Mouse (Mus musculus) 416B (cell line): Measurements from ENCODE around the gene Cx3cr1.
A peak's percentile ranks its signal among the peaks of the same experiment; 100 is the strongest.

Source experiments
- DNase-seq: peaks from one replicate; pipeline ENCODE4 v3.0.0; 2011; ENCODE audit warnings: low read depth

The Cx3cr1 gene

GRCm38 (mm10) chr9:119939646-119940045 is 130.0 kb downstream of the Cx3cr1 start:
- DNase-seq, result no peak

GRCm38 (mm10) chr9:119938496-119938895 is 131.2 kb downstream of the Cx3cr1 start:
- peak; percentile 63 for DNase-seq

GRCm38 (mm10) chr9:119937005-119937773 is 132.5 kb downstream of the Cx3cr1 start, which contains the start of the genes Gorasp1 and Ttc21a:
Gene Gorasp1 (minus strand): TSS chr9:119937565.
Gene Ttc21a (plus strand): TSS chr9:119937606.
- DNase-seq, result peak; percentile 92

GRCm38 (mm10) chr9:119933675-119934074 is 136.0 kb downstream of the Cx3cr1 start:
- DNase-seq, result no peak

GRCm38 (mm10) chr9:119932358-119932757 is 137.3 kb downstream of the Cx3cr1 start:
- DNase-seq, result no peak

GRCm38 (mm10) chr9:119926497-119926896 is 143.2 kb downstream of the Cx3cr1 start:
- DNase-seq, result no peak

GRCm38 (mm10) chr9:119925729-119926128 is 143.9 kb downstream of the Cx3cr1 start:
- no peak for DNase-seq

GRCm38 (mm10) chr9:119925120-119925657 is 144.5 kb downstream of the Cx3cr1 start:
- DNase-seq, result peak; percentile 97

GRCm38 (mm10) chr9:119923462-119923861 is 146.2 kb downstream of the Cx3cr1 start:
- DNase-seq, result peak; percentile 68

GRCm38 (mm10) chr9:119919858-119920257 is 149.8 kb downstream of the Cx3cr1 start:
- DNase-seq, result no peak

GRCm38 (mm10) chr9:119913087-119913838 is 156.4 kb downstream of the Cx3cr1 start:
- DNase-seq, result peak; percentile 48

- DNase-seq, result no peak
Observed at GRCm38 (mm10) chr9:119909931-119910330, 159.7 kb downstream of the Cx3cr1 start.

GRCm38 (mm10) chr9:119908708-119909107 is 161.0 kb downstream of the Cx3cr1 start:
- no peak for DNase-seq

- no peak for DNase-seq
Observed at GRCm38 (mm10) chr9:119902410-119903151, 167.1 kb downstream of the Cx3cr1 start.

- peak; percentile 53 for DNase-seq
Observed at GRCm38 (mm10) chr9:119899446-119899845, 170.2 kb downstream of the Cx3cr1 start.

- DNase-seq, result peak; percentile 60
Observed at GRCm38 (mm10) chr9:119895040-119895721, 174.5 kb downstream of the Cx3cr1 start.

GRCm38 (mm10) chr9:119894339-119895009 is 175.2 kb downstream of the Cx3cr1 start, which contains the start of gene Wdr48:
Gene Wdr48 (plus strand): TSS chr9:119894878.
- DNase-seq, result peak; percentile 99

- no peak for DNase-seq
Observed at GRCm38 (mm10) chr9:119893881-119894280, 175.8 kb downstream of the Cx3cr1 start.

- peak; percentile 61 for DNase-seq
Observed at GRCm38 (mm10) chr9:119890692-119891091, 179.0 kb downstream of the Cx3cr1 start.

GRCm38 (mm10) chr9:119889446-119889845 is 180.2 kb downstream of the Cx3cr1 start:
- DNase-seq, result no peak

- no peak for DNase-seq
Observed at GRCm38 (mm10) chr9:119888843-119889246, 180.8 kb downstream of the Cx3cr1 start.
